Mouse (Mus musculus) urinary bladder, adult 2 months (tissue): ENCODE measurements around the gene Mfsd4b1. TPM values are rescaled to one million over a fixed set of nuclear protein-coding genes. Genes with fewer than 3 reads are reported as not detected.

Experiments used
- DNase-seq: peaks from one replicate; pipeline ENCODE4 v3.0.0; 2022; ENCODE audit warnings: low spot score
- polyA plus RNA-seq: library from polyadenylated mRNA; depleted of rRNA; stranded (reverse); fragments of >200 nt; gene quantifications from 2 replicates; pipeline ENCODE4 v1.2.3, GENCODE M21; 2012; rRNA removed

Mfsd4b1 gene
- polyA plus RNA-seq, 1 experiment = 0.30 TPM

DNA sequence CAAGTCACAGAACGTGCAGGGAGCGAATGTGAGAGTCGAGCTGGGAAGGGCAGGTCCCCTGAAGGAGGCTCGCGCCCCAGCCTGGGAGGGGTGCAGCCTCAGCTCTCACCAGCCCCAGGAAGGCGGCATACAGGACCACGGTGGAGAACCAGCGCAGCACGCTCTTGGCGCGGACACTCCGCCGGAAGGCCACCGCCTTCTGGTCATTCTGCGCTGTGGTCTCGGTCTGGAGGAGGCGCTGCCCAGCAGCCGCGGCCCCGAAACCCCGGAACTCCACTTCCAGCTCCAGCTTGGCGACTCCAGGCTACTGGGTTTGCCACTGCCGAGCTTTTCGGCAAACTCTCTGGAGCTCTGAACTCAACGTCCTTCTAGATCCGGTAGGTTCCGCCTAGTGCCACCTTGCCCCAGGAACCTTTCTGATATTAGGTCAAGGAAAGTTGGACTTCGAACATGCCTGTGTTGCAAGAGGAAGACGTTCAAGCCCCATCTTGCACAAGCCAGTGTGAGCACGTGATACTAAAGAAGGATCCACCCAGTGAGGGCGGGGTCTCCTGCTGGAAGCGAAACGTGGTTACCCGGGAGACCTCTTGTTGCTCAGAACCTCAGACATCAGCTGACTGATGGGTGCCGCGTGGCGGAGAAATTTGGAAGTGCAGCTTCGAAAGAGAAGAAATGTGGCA, 65.2 kb downstream of the Mfsd4b1 start, which contains the start of gene Mfsd4b3:
Gene Mfsd4b3, minus strand, starts transcription at position 393 of the 680 bp plus-strand sequence.
- peak; percentile 71 for DNase-seq

DNA sequence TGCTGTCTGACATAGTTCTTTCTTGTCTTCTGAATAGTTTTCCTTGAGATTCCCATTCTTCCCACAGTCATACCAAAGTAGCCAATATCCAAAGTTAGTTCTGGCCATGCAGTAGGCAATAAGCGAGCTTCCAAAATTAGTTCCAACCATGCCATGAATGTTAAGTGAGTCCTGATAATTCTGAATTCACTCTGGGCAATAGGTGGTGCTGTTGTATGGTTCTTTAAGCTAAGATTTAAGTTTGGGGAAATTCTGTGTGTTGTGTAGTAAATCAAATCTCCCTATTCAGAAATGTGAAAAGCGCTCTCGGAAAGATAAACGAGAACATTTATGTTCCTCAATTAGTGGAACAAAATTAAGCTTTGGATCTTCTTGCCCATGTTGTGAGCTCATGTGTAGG, 66.8 kb downstream of the Mfsd4b1 start:
- DNase-seq = no peak

DNA sequence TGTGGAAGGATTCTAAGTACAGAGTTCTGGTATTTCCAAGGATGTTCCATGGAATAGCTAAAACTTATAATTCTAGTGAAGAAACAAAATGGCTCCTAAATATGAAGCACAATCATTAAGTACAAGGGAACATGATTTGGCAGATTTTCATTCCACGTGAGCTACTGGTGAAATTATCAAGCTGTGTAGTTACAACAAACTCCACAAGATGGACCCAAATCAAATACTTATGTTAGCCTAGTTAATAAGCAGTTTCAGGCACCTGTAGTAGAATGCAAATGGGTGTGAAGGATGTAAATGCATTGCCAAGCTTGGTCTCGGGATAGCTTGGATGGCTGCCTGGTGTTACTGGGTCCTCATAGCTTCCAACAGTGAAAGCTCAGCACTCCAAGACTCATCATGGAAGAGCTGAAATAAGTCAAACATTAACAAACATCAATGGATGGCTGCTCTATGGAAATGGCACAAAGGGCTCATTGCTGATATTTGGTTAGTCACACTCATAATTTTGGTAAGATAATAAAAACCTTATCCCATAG, 68.7 kb downstream of the Mfsd4b1 start:
- no peak for DNase-seq

DNA sequence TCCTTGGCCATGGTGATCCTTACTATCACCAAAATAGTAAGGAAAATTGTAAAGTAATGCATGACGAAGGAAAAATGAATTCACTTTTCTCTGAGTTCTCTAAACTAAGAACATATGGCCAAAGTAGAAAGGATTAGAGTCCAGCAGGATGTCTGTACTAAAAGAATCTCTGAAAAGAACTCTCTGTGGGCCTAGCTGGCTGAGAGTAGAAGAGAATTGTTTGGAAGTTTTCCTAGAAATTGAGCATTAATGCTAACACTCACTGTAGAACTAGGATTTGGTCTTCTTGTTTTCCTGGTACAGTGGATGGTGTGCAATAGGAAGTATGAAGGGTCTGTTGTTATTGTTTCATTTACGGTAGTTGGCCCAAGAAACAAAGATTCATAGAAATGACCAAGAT, 69.9 kb downstream of the Mfsd4b1 start:
- DNase-seq = no peak

Other genes with a start within 250 kb of the Mfsd4b1 start
- gene Mfsd4b4, start 126.0 kb downstream of the Mfsd4b1 start, polyA plus RNA-seq = 7.1 and 8.2 TPM in 2 replicates
- 0.03 and 0.04 TPM in 2 replicates for gene Mfsd4b2, start 98.3 kb downstream of the Mfsd4b1 start, polyA plus RNA-seq
- 1.5 and 1.9 TPM in 2 replicates for gene Mfsd4b3, start 65.1 kb downstream of the Mfsd4b1 start, polyA plus RNA-seq
- gene Mfsd4b5, start 38.6 kb downstream of the Mfsd4b1 start, polyA plus RNA-seq = 0.12 and 0.18 TPM in 2 replicates
- gene Slc16a10, start 117.0 kb upstream of the Mfsd4b1 start, polyA plus RNA-seq = 10.9 and 13.4 TPM in 2 replicates
- 16.7 and 17.9 TPM in 2 replicates for gene Rpf2, start 221.8 kb upstream of the Mfsd4b1 start, polyA plus RNA-seq
- 24.5 and 34.0 TPM in 2 replicates for gene Gtf3c6, start 232.8 kb upstream of the Mfsd4b1 start, polyA plus RNA-seq